Mouse (Mus musculus) hindlimb bud, embryonic 11.5 days (tissue): ENCODE measurements around the gene Rpl36-ps4.

Experiments
- DNase-seq: peaks from one replicate; pipeline ENCODE4 v3.0.0-alpha.2; 2012; ENCODE audit warnings: low read depth, low spot score; ENCODE audit errors: extremely low spot score

The Rpl36-ps4 gene

DNA sequence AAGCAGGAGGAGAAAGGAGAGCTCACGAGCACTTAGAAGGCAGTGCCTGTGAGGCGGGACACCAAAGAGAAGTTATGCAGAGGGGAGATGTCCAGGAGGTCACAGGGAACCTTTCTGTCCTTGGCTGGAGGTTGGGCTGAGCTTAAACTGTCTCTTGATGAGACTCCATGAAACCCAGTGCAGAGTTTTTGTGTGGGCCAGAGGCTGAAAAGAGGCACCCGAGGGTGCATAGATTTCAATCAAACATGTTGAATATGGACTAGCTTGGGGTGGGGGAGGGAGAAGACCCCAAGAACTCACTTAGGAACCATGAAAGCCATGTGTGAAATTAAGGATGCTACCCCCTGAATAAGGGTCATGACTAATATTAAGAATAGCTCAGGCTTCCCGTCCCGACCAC, at the start of gene Rpl36-ps4:
Gene Rpl36-ps4 (plus strand): TSS at position 301 of the 400 bp plus-strand sequence.
- DNase-seq = no peak

DNA sequence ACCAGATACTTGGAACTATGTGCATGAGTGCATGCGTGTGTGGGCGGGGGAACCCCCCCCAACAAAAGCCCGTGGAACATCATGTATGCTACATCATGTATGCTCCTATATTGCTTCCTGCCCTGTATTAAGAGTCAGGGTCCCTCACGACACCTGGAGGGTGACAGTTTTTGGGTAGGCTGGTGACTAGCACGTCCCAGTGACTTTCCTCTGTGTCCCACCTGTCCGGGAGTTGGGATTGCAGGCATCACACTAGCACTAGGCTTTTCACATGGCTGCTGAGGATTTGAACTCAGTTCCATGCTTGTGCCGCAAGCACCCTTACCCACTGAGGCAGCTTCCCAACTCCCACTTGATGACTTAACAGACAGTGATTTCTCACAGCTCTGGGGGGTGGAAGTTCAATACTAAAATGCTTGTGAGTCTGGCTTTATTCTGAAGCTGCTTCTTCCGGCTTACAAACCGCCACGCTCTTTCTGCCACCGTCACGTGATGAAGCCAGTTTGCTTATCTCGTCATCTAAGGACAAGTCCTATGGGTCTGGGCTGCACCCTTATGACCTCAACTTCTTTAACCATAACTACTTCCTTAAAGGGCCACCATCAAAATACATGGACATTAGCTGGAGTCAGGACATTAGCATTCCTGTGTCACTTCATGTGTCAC, 49.2 kb upstream of the Rpl36-ps4 start:
- DNase-seq = no peak

DNA sequence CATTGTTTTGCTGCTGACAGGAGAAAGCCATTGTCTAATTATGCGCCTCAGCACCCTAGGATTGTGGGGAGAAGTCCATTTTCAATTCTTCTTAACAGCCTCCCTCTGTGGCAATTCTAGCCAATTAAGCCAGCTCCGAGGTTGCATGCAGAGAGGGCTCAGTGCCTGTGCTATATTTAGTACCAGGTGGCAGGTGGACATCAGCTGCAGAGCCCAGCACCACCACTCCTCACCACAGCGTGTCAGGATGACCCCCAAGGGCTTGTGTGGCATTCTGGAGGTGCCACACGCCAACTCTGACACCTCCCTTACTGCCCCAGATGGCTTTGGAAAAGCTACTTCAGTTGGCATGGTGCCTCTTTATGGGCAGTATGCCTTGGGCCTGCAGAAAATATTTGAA, 48.5 kb upstream of the Rpl36-ps4 start:
- DNase-seq = no peak

DNA sequence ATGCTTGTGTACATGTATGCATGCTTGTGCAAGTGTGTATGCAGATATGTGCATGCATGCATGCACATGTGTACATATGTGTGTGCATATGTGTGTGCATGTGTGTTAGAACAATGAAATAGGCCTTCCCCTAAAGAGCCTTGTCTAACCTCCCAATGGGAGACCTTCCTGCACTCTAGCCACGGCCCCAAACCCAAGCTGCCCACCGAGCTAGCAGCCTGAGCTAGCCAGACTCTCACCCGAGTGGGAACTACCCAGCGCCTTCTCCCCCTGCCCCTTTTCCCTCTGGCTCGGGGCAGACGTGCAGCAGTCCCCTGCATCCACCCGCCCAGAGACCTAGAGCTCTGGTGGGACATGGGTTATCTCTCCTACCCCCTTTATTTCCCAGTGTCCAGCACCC, 47.3 kb upstream of the Rpl36-ps4 start:
- DNase-seq = no peak

DNA sequence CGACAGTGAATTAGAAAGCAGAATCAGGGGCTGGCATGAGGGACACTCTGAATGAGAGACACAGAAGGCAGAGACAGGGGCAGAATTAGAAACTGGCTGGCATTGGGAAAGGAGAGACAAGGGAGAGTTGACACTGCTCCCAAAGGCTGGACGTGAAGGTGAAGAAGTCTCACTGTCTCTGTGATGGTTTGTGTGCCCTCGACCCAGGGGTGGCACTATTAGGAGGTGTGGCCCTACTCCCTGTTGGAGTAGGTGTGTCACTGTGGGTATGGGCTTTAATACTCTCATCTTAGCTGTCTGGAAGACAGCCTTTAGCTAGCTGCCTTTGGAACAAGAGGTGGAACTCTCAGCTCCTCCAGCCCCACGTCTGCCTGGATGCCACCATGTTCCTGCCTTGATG, 46.8 kb upstream of the Rpl36-ps4 start:
- no peak for DNase-seq

DNA sequence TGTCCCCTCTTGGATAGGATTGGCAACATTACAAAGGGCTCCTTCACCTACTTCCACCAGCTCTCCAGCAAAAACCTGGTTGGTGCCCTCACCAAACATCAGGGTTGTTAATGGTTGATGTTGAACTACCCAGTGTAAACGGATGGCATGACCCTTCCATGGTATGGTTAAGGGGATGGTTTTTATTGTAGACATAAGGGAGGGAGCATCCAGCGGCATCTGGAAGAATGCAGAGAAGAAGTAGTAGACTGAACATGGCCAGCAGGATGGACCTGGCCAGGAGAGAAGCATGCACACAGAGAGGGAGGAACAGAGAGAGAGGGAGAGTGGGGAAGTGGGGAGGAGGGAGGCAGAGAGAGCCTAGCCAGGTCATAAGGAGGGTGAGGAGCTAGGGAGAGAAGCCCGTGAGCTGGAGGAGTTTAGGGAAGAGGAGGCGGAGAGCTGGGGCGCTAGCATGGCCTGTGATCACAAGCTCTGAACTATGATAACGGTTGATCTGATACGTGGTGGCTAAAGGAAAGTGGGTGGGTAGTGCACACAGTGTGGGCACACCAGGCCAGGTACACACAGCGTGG, 45.3 kb upstream of the Rpl36-ps4 start:
- no peak for DNase-seq

DNA sequence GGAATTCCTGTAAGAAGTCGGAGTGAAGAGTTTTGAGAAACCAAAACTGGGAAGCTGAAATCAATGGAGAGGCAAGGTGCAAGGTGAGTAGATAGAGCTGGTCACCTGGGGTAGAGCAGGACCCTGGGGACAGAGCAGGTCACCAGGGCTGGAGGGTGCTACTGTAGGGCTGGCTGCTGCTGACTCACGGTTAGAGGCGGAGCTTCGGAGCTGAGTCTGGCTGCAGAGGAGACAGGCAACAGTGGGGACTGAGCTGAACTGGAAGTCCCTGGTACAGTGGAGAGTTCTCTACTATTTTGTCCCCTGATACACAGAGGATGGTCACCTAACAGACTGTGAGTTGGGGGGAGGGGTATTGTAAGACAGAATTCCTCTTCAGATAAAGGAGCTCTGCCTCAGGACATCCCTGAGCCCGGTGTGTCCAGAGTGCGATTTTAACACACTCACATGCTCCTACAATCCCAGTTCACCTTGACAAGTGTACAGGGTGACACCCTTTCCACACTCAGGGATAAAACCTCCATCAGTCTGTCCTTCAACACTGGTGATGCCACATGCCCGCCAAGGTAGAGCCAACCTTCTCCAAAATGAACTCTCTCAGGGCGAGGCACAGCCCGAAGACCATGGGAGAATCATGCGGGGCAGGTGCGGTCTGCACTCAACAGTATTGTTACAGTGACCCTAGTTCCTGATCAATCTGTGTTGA, 44.3 kb upstream of the Rpl36-ps4 start:
- no peak for DNase-seq

DNA sequence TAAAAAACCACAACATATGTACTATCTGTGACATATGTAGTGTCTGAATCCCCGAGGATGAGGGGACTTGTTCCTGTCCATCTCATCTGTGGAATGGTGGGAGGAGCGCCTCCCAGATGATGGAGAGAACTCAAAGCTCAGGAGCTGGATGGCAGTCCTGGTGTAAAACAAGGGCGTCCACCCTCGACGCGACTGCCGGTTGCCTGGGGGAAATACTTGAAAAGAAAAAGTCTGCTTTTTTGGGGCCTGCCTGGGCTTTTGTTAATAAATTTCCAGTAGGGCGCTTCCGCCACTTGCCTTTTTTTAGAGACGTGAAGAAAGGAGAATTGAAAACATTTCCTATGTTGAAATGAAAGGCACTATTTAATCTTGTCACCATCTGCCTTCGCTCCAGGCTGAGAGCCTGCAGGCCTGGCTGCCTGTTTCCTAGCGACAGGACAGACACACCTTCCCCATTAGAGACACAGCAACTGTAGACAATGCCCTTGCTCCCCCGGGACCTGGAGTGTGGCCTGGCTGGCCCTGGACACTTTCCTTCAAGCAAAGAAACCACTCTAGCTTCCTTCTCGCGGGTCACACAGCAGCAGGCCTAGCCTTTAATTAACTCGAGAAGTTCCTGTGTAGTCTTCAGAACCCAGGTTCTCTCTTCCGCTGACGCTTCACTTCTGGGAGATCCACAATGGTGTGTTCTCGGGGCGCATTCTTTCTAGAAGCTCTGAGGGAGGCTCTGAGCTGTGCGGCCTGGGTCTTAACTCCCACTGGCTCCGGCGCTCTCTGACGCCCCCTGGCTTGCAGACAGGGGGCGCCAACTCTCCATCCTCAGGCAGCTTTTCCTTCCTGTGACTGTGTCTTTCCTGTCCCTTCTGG, 43.3 kb upstream of the Rpl36-ps4 start:
- DNase-seq = peak; percentile 12

DNA sequence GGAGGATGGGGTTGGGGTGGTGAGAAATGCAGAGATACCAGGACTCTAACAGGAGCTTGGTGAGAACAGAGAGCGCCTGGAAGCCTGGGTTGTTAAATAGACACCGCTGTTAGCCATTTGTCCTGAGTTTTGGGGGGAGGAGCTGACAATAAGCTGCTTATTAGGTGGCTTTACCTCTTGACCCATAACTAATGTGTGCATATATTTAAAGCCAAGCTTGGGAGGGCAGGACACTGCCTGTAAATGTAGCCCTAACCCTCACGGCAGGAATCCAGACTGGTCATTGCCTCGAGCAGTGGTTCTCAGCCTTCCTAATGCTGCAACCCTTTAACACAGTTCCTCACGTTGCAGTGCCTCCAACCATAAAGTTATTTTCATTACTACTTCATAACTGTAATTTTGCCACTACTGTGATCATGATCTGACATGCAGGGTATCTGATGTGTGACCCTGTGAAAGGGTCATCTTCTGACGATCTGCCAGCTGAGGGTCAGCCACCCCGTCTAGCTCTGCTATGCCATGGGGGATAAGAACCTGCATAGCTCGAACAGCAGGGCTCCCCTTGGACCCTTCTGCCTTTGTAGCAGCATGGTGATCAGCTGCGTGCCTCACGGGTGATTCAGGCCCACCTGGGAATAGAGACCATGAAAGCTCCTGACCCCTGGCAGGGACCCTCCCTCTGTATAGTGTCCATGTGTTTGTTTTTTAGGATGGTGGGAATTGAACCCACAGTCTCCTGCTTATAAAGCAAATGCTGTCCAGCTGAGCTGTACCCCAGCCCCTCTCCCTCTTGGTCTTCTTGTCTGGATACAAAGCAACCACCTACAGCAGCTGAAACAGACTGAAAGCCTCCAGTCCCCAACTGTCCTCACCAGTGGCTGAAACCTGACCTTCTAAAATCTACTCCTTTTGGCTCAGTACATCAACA, 42.0 kb upstream of the Rpl36-ps4 start:
- DNase-seq = no peak

DNA sequence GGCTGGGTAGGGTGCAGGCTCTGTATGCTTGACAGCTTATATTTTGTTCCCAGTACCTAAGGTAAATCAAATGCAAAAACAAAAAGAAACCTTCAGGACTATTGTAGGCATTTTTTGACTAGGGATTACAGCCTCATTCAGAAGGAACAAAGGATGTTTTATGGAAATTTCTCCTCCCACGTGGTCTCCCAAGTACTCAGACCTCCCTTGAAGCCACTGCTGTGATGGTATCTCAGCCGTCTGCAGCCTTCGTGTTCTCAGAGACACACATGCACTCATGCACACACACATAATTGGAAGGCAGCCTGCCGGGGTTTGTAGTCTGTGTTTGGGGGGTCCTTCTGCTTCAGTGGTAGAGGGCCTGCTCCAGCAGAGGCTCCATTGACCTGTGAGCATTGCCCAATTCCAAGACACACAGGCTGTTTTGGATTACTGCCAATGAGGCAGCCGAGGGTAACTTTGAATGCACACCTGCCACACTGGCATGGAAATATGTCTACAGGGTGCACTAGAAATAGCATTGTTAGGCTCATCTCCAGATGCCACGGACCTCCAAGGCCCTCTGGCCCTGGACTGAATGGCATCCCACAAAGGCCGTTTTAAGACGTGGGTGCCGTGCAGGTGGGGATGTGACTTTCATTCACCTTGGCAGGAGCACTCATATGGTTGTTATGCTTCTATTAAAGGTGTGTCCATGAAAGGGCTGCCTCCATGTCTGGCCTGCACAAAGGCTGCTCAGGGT, 41.1 kb upstream of the Rpl36-ps4 start:
- no peak for DNase-seq

DNA sequence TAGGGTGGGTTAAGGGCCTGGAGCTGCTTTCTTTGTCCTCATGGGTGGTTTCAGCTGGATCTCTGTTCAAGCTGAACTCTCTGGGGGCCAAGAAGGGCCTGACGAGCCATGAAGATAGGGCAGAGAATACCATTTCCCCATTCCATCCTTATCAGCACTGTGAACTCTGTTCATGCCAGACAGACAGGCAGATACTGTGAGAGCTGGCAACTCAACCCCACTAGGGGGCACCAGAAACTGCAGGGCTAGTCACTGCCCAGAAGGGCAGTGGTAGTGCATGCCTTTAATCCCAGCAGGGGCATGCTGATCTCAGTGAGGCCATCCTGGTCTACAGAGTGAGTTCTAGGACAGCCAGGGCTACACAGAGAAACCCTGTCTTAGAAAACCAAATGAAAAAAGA, 38.2 kb upstream of the Rpl36-ps4 start:
- DNase-seq = no peak

DNA sequence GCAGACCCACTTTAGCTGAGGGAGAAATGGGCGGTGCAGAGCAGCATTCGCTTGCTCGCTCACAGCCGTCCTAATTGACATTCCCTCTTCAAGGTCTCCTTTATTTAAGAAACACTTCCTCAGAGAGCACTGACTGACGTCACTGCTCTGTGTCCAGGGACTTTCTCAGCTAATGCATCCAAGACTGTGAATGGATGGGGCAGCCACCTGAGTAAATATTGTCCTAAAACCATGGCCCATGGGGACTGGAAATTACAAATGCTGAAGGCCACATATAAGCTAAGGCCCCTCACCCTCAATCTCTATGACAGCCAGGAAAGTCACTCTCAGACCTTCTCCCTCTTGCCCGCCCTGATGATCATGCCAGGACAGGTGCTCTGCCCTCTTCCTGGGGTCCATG, 23.6 kb upstream of the Rpl36-ps4 start:
- no peak for DNase-seq

DNA sequence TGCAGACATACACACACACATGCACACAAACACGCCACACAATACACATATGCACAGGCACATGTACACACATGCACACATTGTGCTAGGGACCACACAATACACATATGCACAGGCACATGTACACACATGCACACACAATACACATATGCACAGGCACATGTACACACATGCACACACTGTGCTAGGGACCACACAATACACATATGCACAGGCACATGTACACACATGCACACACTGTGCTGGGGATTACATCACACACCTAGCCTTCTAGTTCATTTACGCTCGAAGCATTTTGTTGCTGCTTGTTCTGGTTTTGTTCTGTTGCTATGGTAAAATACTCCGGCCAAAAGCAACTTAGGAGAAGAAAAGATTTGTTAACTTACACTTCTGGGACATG, 20.1 kb upstream of the Rpl36-ps4 start:
- DNase-seq = no peak

DNA sequence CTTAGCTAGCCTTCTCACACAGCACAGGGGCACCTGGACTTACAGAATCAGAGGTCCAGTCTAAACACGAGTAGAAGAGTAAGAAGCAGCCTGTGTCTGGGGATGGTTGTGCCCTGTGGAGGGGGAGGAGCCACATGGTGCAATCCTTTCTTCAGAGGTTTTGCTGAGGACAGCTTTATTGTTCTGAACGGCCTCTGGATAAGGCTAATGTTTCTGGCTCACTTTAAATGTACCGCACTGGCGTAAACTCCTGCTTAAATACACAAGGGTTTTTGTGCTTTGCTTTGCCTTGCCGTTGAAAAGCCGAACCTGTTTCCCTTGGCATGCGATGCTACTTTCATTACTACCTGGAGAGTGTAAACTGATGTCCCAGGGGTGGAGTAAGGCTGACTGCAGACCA, 19.6 kb upstream of the Rpl36-ps4 start:
- DNase-seq = no peak

DNA sequence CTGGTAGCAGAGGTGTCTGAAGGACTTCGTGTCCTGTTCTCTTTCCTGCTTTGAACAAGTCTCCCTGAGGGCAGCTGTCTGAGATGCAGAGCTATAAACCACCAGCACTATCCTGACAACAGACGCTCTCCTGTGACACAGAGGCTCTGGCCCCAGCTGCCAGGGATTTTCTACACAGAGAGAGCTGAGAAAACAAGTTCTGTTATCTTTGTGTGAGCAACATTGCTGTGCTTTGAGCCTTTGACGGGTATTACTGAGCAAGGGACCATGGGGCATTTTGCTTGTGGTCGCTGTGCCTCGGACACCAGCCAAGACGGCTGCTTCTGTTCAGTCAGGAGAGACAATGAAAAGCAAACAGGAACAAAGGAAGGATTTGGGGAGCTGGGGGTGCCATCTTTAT, 17.6 kb upstream of the Rpl36-ps4 start:
- no peak for DNase-seq

DNA sequence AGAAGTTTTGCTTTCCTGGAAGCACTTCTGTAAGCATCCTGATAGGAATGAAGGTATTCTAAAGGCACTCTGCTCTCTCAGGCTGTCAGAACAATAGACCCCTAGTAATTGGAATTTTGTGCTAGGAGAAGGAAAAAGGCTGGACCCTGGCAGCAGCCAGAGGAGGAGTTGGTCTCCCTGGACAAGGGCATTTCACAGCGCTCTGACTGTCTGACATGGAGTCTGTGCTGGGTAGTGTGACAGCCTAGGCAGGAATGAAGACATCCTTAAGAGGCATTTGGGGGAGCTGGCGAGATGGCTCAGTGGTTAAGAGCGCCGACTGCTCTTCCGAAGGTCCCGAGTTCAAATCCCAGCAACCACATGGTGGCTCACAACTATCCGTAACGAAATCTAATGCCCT, 17.1 kb upstream of the Rpl36-ps4 start:
- DNase-seq = no peak

DNA sequence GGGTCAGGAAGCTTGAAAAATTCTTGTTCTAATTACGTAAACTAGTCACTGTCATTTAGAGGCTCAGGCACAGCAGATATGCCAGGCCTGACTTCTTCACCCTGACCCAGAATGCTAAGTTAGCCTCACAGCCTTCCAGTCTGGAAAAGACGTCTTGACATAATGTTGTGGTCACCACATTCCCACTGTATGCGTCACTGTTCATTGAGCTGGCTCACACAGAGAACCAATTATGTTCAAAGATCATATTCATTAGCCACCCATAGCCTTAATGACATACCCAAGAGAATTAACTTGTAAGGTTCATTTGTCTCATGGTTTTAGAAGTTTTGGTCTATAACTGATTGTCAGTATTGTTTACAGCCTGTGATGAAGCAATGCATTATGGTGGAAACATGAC, 5.4 kb upstream of the Rpl36-ps4 start:
- no peak for DNase-seq

DNA sequence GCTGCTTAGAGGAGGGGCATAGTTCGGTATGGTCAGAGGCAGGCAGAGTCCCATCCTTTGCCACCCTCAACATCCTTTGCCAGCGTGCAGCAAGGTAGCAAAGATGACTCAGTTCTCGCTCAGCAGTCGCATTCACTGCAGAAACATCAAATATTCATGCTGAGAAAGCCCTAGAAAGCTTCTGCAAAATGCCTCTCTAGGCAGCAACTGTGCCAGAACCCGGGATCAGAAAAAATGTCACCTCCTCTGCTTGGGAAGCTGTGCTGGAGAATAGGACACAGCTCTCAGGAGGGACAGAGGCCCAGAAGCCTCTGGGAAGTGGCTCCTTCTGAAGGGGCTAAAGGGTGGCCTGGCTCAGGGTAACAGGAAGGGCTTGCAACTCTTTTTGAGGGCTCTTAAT, 2.7 kb upstream of the Rpl36-ps4 start:
- no peak for DNase-seq

DNA sequence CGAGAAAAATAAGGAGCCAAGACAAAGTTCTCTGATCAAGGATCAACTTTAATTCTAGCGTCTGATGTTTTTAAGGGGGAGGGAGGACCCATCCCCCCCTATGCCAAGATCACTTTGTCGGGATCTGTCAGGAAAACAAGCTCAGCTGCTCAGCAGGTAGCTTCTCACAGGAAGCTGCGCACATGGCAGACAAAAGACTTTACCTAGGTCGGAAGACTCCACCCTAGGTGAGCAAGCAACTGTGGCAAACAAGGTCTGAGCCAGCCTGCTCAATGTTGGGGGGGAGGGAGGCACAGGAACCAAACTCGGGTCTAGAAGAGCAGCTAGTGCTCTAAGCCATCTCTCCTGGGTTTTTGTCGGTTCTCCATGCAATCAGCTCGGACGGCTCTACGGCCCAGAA, 13.5 kb downstream of the Rpl36-ps4 start:
- no peak for DNase-seq

DNA sequence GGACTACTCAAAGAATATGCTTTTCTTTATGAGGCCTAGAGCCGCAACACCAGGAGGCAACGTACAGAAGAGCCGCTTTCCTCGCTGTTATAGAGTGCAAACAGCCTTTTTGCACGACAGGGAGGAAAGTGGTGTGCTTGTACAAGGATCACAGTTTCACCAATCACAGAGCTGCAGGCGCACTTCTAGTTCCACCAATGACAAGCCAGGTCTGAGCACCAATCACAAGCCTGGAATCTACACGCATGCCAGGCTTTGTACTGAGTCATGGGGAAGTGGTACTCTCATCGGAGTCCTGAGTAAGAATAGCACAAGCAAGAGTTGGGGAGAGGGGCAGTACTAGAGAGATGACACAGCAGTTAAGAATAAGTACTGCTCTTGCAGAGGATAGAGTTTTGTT, 14.0 kb downstream of the Rpl36-ps4 start:
- DNase-seq = no peak
